Mouse (Mus musculus): ENCODE results near the gene Mzf1. TPM values are rescaled to one million over a fixed set of nuclear protein-coding genes. Genes with fewer than 3 reads are reported as not detected.

Mzf1 gene
- polyA plus RNA-seq, 1 experiment from 2014 or later = 7.6 TPM

DNA sequence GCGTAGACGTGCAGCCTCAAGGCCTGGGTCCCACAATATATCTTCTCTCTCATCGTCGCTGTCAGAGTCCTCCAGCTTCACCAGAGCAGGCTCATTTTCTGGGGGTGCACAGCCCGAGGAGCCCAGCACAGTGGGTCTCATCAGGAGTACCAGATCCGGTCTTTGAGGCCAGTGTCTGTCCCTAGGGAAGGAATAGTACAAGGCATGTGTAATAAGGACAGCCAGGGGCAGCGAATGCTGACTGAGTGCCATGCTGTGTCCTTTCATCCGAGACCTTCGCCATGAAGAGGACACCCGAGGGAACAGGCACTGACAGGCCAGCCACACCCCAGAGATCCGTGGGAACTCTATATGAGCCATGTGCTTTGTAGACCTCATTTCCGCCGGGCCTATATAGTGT, 1.6 kb downstream of the Mzf1 start:
- WGBS = 90% methylated on average over 13 of the region's 13 CpGs
- DNase-seq (no peak), ATAC-seq (ENCODE audit: low FRiP score, low TSS enrichment) (no peak)
- H3K27ac ChIP-seq (replicated peaks; ENCODE audit: low read depth, low read length) = no peak overlapping the region
- H3K4me1 ChIP-seq (ENCODE audit: control insufficient read depth, insufficient read depth, low read length) = no peaks in the 10 kb centered on the region; the same call in 1 of the 2 replicates
- no peaks in the 10 kb centered on the region for H3K27me3 ChIP-seq (ENCODE audit: control insufficient read depth, insufficient read depth, low read length)
- H3K9me3 ChIP-seq (ENCODE audit: control insufficient read depth, low read length) = no peaks in the 10 kb centered on the region
- H3K4me2 ChIP-seq (ENCODE audit: low read length) = no peak overlapping the region
- no peaks in the 10 kb centered on the region for H3K36me3 ChIP-seq (ENCODE audit: control insufficient read depth, insufficient read depth, low read length)
- H3K9ac ChIP-seq (replicated peaks; ENCODE audit: low read length) = no peak overlapping the region
- no peak overlapping the region for H3K4me3 ChIP-seq (replicated peaks; ENCODE audit: low read depth, low read length)

DNA sequence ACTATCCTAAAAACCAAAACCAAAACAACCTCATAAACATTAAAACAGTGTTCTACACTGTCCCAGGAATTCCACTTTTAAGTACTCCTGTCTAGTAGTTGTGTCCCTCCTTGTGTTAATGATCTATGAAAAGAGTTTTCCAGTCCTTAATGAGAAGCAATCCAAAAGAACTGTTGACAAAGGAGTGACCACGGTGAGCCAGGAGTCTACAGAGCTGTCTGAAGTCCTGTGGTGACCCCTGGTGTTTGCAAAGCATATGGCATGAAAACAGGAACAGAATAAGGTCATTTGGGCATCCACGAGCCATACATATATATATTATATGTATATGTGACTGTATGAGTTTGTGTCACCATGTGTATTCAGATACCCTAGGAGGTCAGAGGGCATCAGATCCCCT, 8.5 kb downstream of the Mzf1 start:
- DNase-seq = peak; percentile 83
- Histone ChIP-seq H3K36me3 (ENCODE audit: control insufficient read depth, insufficient read depth, low read length) (no peaks in the 10 kb centered on the region), H3K4me1 (ENCODE audit: control insufficient read depth, insufficient read depth, low read length) (no peaks in the 10 kb centered on the region), H3K27ac (replicated peaks; ENCODE audit: low read depth, low read length) (no peak overlapping the region), H3K9ac (replicated peaks; ENCODE audit: low read length) (no peak overlapping the region), H3K4me3 (replicated peaks; ENCODE audit: low read depth, low read length) (no peak overlapping the region), H3K9me3 (ENCODE audit: control insufficient read depth, low read length) (peaks cover 4% of the 10 kb centered on the region; the same call in 1 of the 2 replicates), H3K27me3 (ENCODE audit: control insufficient read depth, insufficient read depth, low read length) (peaks cover 38% of the 10 kb centered on the region), H3K4me2 (ENCODE audit: low read length) (no peak overlapping the region)
- 13% methylated on average over 2 of the region's 2 CpGs for WGBS
- ATAC-seq (ENCODE audit: low FRiP score, low TSS enrichment) = peak; percentile 57; the same call in 1 of the 2 replicates

DNA sequence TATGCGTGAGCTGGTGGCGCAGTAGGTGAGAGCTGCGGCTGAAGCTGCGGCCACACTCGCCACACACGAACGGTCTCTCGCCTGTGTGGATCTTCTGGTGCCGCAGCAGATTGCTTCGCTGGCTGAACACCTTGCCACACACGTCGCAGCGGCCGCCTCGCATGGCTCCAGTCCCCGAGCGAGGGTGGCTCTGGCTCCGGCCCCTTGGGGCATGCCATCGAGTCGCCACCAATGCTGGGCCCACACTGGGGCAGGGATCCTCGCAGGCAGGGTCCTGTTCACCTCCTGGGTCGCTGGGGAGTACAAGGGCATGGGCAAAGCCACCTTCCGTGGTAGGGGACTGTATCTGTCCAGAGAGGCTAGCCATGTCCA, 10.3 kb downstream of the Mzf1 start:
- Histone ChIP-seq H3K9me3 (ENCODE audit: control insufficient read depth, low read length) (peaks cover 4% of the 10 kb centered on the region; the same call in 1 of the 2 replicates), H3K4me3 (replicated peaks; ENCODE audit: low read depth, low read length) (peak overlapping the region; percentile 45), H3K4me2 (ENCODE audit: low read length) (peak overlapping the region; percentile 94), H3K27me3 (ENCODE audit: control insufficient read depth, insufficient read depth, low read length) (peaks cover 38% of the 10 kb centered on the region), H3K36me3 (ENCODE audit: control insufficient read depth, insufficient read depth, low read length) (no peaks in the 10 kb centered on the region), H3K27ac (replicated peaks; ENCODE audit: low read depth, low read length) (peak overlapping the region; percentile 67; the same call in 1 of the 2 replicates), H3K4me1 (ENCODE audit: control insufficient read depth, insufficient read depth, low read length) (no peaks in the 10 kb centered on the region; the same call in 1 of the 2 replicates), H3K9ac (replicated peaks; ENCODE audit: low read length) (peak overlapping the region; percentile 72)
- WGBS = 4% methylated on average over 23 of the region's 23 CpGs
- ATAC-seq (ENCODE audit: low FRiP score, low TSS enrichment) = peak; percentile 22
- DNase-seq = no peak

DNA sequence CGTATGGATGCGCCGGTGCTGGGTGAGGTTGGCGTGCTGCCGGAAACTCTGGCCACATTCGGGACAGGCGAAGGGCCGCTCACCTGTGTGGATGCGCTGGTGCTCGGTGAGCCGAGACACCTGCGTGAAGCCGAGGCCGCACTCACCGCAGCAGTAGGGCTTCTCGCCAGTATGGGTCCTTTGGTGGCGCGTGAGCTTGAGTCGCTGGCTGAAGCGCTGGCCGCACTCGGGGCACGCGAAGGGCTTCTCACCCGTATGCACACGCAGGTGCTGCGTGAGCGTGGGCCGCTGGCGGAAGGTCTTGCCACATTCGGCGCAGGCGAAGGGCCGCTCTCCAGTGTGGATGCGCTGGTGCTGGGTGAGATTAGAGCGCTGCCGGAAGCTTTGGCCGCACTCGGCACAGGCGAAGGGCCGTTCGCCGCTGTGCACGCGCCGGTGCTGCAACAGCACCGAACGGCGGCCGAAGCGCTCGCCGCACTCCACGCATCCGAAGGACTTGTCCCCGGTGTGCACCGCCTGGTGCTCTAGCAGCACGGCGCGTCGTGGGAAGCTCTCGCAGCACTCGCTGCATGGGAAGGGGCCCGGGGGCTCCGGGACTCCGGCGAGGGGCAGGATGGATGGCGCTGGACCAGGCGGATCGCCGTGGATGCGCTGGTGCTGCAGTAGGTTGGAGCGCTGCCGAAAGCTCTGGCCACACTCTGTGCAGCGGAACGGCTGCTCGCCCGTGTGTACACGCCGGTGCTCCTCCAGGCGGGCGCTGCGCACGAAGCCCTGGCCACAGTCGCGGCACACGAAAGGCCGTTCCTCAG, 10.9 kb downstream of the Mzf1 start:
- H3K4me1 ChIP-seq (ENCODE audit: control insufficient read depth, insufficient read depth, low read length) = peaks cover 6% of the 10 kb centered on the region
- peaks cover 4% of the 10 kb centered on the region; the same call in 1 of the 2 replicates for H3K9me3 ChIP-seq (ENCODE audit: control insufficient read depth, low read length)
- peak overlapping the region; percentile 67 for H3K27ac ChIP-seq (replicated peaks; ENCODE audit: low read depth, low read length)
- peak overlapping the region; percentile 45 for H3K4me3 ChIP-seq (replicated peaks; ENCODE audit: low read depth, low read length)
- peak; percentile 71 for DNase-seq
- no peaks in the 10 kb centered on the region for H3K36me3 ChIP-seq (ENCODE audit: control insufficient read depth, insufficient read depth, low read length)
- WGBS = 4% methylated on average over 88 of the region's 88 CpGs
- ATAC-seq (ENCODE audit: low FRiP score, low TSS enrichment) = peak; percentile 62
- peak overlapping the region; percentile 72 for H3K9ac ChIP-seq (replicated peaks; ENCODE audit: low read length)
- H3K27me3 ChIP-seq (ENCODE audit: control insufficient read depth, insufficient read depth, low read length) = peaks cover 38% of the 10 kb centered on the region
- H3K4me2 ChIP-seq (ENCODE audit: low read length) = peak overlapping the region; percentile 94

DNA sequence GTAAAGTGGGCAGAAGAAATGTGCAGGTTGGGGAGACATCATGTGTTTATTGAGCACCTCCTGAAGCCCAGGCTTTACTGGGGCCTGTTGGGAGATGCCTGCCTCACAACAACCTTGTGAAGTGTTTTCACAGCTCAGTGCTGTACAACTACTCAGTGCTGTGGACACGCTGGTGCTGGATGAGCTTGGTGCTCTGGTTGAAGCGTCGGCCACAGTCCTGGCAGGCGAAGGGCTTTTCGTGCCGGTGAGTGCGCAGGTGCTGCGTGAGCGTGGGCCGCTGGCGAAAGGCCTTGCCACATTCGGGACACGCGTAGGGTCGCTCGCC, 11.5 kb downstream of the Mzf1 start:
- peak overlapping the region; percentile 72; the same call in 1 of the 2 replicates for H3K9ac ChIP-seq (replicated peaks; ENCODE audit: low read length)
- H3K27ac ChIP-seq (replicated peaks; ENCODE audit: low read depth, low read length) = no peak overlapping the region
- no peak for DNase-seq
- 0 out of 2 replicates have a peak, but pooled peaks have one; percentile 1 for ATAC-seq (ENCODE audit: low FRiP score, low TSS enrichment)
- peak overlapping the region; percentile 45 for H3K4me3 ChIP-seq (replicated peaks; ENCODE audit: low read depth, low read length)
- peaks cover 38% of the 10 kb centered on the region for H3K27me3 ChIP-seq (ENCODE audit: control insufficient read depth, insufficient read depth, low read length)
- peaks cover 4% of the 10 kb centered on the region; the same call in 1 of the 2 replicates for H3K9me3 ChIP-seq (ENCODE audit: control insufficient read depth, low read length)
- H3K4me2 ChIP-seq (ENCODE audit: low read length) = peak overlapping the region; percentile 94
- peaks cover 7% of the 10 kb centered on the region for H3K4me1 ChIP-seq (ENCODE audit: control insufficient read depth, insufficient read depth, low read length)
- no peaks in the 10 kb centered on the region for H3K36me3 ChIP-seq (ENCODE audit: control insufficient read depth, insufficient read depth, low read length)
- WGBS = 45% methylated on average over 16 of the region's 16 CpGs

DNA sequence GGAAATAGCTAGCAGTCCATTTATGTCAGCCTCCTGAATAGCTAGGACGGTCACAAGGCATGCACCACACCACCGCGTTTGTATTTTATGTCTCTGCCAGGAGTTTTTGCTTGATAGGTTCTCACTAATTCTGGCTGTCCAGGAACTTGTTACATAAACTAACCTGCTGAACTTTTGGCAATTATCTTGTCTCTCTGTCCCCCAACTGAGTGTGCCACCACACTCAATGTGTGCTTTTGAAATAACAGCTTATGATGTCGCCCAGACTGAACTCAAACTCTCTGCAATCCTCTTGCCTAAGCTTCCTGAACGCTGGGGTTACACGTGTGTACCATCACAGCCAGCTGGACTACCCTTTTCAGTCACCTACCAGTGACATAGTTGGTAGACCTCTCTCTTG, 12.1 kb downstream of the Mzf1 start:
- H3K9ac ChIP-seq (replicated peaks; ENCODE audit: low read length) = no peak overlapping the region
- H3K27ac ChIP-seq (replicated peaks; ENCODE audit: low read depth, low read length) = no peak overlapping the region
- no peak for DNase-seq
- H3K9me3 ChIP-seq (ENCODE audit: control insufficient read depth, low read length) = peaks cover 4% of the 10 kb centered on the region; the same call in 1 of the 2 replicates
- WGBS = 80% methylated on average over 6 of the region's 6 CpGs
- peaks cover 38% of the 10 kb centered on the region for H3K27me3 ChIP-seq (ENCODE audit: control insufficient read depth, insufficient read depth, low read length)
- no peak overlapping the region for H3K4me3 ChIP-seq (replicated peaks; ENCODE audit: low read depth, low read length)
- H3K36me3 ChIP-seq (ENCODE audit: control insufficient read depth, insufficient read depth, low read length) = no peaks in the 10 kb centered on the region
- no peak for ATAC-seq (ENCODE audit: low FRiP score, low TSS enrichment)
- no peak overlapping the region for H3K4me2 ChIP-seq (ENCODE audit: low read length)
- peaks cover 7% of the 10 kb centered on the region for H3K4me1 ChIP-seq (ENCODE audit: control insufficient read depth, insufficient read depth, low read length)

DNA sequence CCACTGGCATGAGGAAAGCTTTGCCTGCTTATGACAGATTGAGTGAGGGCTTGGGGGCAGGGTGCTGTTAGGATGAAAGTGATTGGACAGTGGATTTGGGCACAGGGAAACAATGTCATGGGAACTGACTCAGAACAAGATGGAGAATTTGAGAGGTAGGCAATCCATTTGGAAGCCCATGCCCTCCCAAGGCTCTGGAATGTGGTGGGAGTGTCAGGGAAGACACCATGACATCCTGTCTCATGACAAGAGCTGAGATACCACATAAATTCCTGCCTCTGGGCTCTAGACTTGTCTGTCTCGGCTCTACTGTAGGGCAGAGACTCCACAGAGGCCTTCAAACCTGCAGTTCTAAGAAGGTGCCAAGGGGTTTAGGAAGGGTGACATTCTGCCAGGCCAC, 13.3 kb downstream of the Mzf1 start:
- H3K27ac ChIP-seq (replicated peaks; ENCODE audit: low read depth, low read length) = no peak overlapping the region
- ATAC-seq (ENCODE audit: low FRiP score, low TSS enrichment) (no peak), DNase-seq (no peak)
- H3K4me3 ChIP-seq (replicated peaks; ENCODE audit: low read depth, low read length) = no peak overlapping the region
- H3K9me3 ChIP-seq (ENCODE audit: control insufficient read depth, low read length) = peaks cover 4% of the 10 kb centered on the region; the same call in 1 of the 2 replicates
- H3K9ac ChIP-seq (replicated peaks; ENCODE audit: low read length) = no peak overlapping the region
- 94% methylated on average over 1 of the region's 1 CpGs for WGBS
- H3K36me3 ChIP-seq (ENCODE audit: control insufficient read depth, insufficient read depth, low read length) = peaks cover 4% of the 10 kb centered on the region
- H3K4me1 ChIP-seq (ENCODE audit: control insufficient read depth, insufficient read depth, low read length) = peaks cover 16% of the 10 kb centered on the region
- H3K27me3 ChIP-seq (ENCODE audit: control insufficient read depth, insufficient read depth, low read length) = peaks cover 38% of the 10 kb centered on the region
- H3K4me2 ChIP-seq (ENCODE audit: low read length) = no peak overlapping the region

DNA sequence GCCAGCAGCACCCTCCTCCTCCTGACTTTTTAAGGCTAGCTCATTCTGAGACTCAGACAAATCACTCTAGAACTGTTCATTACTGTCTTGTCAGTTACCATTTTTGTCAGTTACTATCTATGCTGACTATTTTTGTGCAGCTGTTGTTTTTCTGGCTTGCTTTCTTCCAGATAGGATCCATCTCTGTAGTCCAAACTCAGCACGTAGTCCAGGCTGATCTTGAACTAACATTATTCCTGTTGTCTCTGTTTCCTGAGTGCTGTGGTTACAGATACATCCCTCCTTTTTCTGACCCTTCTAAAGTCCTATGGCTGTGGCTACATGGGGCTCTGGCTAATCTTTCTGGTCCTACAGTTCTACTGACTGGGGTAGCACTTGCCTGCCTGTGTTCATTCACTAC, 15.4 kb downstream of the Mzf1 start:
- WGBS = 87% methylated on average over 1 of the region's 1 CpGs
- H3K27me3 ChIP-seq (ENCODE audit: control insufficient read depth, insufficient read depth, low read length) = peaks cover 24% of the 10 kb centered on the region
- no peak overlapping the region; the same call in 1 of the 2 replicates for H3K27ac ChIP-seq (replicated peaks; ENCODE audit: low read depth, low read length)
- ATAC-seq (ENCODE audit: low FRiP score, low TSS enrichment) (no peak), DNase-seq (no peak)
- peaks cover 22% of the 10 kb centered on the region for H3K4me1 ChIP-seq (ENCODE audit: control insufficient read depth, insufficient read depth, low read length)
- peak overlapping the region; percentile 95; the same call in 1 of the 2 replicates for H3K9ac ChIP-seq (replicated peaks; ENCODE audit: low read length)
- H3K36me3 ChIP-seq (ENCODE audit: control insufficient read depth, insufficient read depth, low read length) = peaks cover 17% of the 10 kb centered on the region
- H3K4me3 ChIP-seq (replicated peaks; ENCODE audit: low read depth, low read length) = no peak overlapping the region
- peaks cover 4% of the 10 kb centered on the region; the same call in 1 of the 2 replicates for H3K9me3 ChIP-seq (ENCODE audit: control insufficient read depth, low read length)
- H3K4me2 ChIP-seq (ENCODE audit: low read length) = peak overlapping the region; percentile 90
